Mouse (Mus musculus) left cerebral cortex, postnatal 14 days (tissue): ENCODE measurements at regions not wholly inside any gene's neighbourhood (a gene's known extent, or its start where the extent isn't known, plus 50 kb on each side); places are given as distances from the start of the nearest gene placed in this dataset.
"Not testable (repeated sequence)": the region's sequence is repeated elsewhere in the genome, so short reads cannot be mapped to it uniquely, and the experiment has no call there.

ENCODE experiments used
- DNase-seq, 2 experiments: peaks; one replicate each; pipeline ENCODE4 v3.0.0; 2021 to 2022; ENCODE audit warnings: low spot score in 2 of 2, mixed read lengths in 1 of 2
- intact Hi-C: fragments of 180-260 bp; cut with DNase I; formaldehyde crosslinking; loops from one replicate; pipeline ENCODE4 v1.15.1; 2025

GRCm38 (mm10) chr13:10909122-10909751, 548.6 kb upstream of the Chrm3 start:
- DNase-seq, result peak in 1 of 2 experiments; percentile 5

GRCm38 (mm10) chr13:10867864-10868263, 507.2 kb upstream of the Chrm3 start:
- peak; percentile 4 to 5 for DNase-seq

More at GRCm38 (mm10) chr13:10909122-10909751, 548.6 kb upstream of the Chrm3 start:
- intact Hi-C loops, result no loop called here

GRCm38 (mm10) chr13:10855947-10856561, 495.4 kb upstream of the Chrm3 start:
- intact Hi-C loops, DNase-seq: not testable (repeated sequence)

More at GRCm38 (mm10) chr13:10867864-10868263, 507.2 kb upstream of the Chrm3 start:
- intact Hi-C loops, result no loop called here

- DNase-seq, result no peak
- intact Hi-C loops, result no loop called here
Measured at GRCm38 (mm10) chr13:10845212-10845611, 484.6 kb upstream of the Chrm3 start.

- intact Hi-C loops, result no loop called here
- no peak for DNase-seq
Measured at GRCm38 (mm10) chr13:10799351-10799913, 438.8 kb upstream of the Chrm3 start.
